Mouse (Mus musculus): ENCODE results near the gene Fam53b.

DNA sequence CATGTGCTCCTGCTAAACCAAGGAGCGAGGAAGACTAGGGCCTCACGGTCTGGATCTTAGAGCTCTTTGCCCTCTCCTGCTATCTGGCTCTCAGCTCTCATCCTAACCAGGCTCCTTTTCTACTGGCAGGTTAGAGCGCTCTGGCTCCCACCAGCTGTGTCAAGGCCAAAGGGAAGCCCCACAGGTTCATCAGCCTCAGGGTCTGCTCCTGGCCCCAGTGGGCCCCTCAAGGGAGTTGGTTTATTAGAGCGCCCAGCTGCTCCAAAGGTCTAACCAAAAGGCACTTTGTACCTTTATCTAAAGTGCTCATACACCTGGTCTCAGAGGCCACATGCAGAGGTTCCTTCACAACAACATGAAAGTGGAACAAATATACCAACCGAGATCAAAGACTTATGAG lies 57.4 kb downstream of the Fam53b start:
- no peak for TF ChIP-seq CTCF (IDR thresholded peaks at IDR 0.05; ENCODE audit: borderline replicate concordance, extremely low read depth, insufficient read depth, insufficient read length)
- no peak for TF ChIP-seq POLR2A (IDR thresholded peaks at IDR 0.05; ENCODE audit: borderline replicate concordance, extremely low read depth, insufficient read depth, insufficient read length, poor library complexity, severe bottlenecking)

Data from brain, embryonic 14.5 days (tissue).